Mouse (Mus musculus) cerebellum, adult 2 months (tissue): ENCODE data around the gene Cda.

Experiments
- CTCF ChIP-seq: fragments of 200-500 bp; IDR thresholded peaks from 2 replicates; pipeline ENCODE4 v1.5.1; 2011; ENCODE audit warnings: low read depth, mild to moderate bottlenecking, control low read depth, low read length, moderate library complexity, borderline replicate concordance; ENCODE audit not compliant: insufficient read depth
- POLR2A ChIP-seq: fragments of 200-500 bp; IDR thresholded peaks from 2 replicates; pipeline ENCODE4 v1.6.1; 2011; ENCODE audit warnings: low read length, control low read depth, borderline replicate concordance; ENCODE audit not compliant: insufficient read depth

DNA sequence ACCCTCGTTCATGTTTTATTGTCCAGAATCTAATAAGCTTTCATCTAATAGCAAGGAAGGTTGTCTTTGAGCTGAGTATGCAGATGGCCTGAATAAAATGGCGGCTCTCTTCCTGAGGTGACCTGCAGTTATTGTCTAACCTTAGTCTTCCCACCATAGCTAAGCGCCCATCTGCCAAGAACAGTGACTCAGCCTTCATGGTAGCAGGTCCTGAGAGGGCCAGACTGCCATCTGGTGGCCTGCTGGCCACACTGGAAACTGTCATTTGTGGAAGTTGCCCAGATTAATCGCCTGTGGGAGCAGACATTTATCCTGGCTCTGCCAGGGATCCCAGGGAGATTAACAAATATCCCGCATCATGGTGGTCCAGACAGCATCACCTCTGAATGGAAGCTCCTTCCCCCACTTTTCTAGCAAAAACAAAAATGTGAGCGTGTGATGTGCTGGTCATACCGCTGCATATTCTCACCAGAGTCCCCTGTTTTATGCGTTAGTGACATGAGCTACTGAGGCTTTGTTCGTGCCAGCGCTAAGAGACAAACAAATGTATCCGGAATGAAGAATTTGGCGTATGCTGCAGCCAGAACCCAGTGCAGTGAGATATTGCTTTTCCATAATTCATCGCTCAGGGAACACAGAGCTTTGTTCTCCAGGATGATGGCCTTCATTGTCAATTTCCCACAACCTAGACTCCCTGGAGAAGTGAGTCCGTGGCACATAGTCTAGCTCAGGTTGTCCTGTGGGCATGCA is 11.5 kb upstream of the Cda start:
- TF ChIP-seq CTCF (peak; percentile 97), POLR2A (no peak)
